Mouse (Mus musculus) liver, embryonic 14.5 days (tissue): ENCODE results near the gene Agap1. TPM values are rescaled to one million over a fixed set of nuclear protein-coding genes. Genes with fewer than 3 reads are reported as not detected.
A peak's percentile ranks its signal among the peaks of the same experiment; 100 is the strongest.

Experiments used
- ATAC-seq: fragments of 200-750 bp; cut with Nextera tagmentation; 2 replicates; pipeline ENCODE4 v1.8.0; 2017; ENCODE audit warnings: moderate number of reproducible peaks, mild to moderate bottlenecking, moderate library complexity; ENCODE audit not compliant: insufficient read depth
- DNase-seq, 3 experiments: peaks; one replicate each; pipeline ENCODE4 v3.0.0-alpha.2; 2012 to 2013; ENCODE audit warnings: low read depth in 3 of 3, low spot score in 3 of 3
- H3K27ac ChIP-seq: fragments of 300-500 bp; sonication (generic); 2 replicates; pipeline ENCODE4 v1.5.1; 2014; ENCODE audit warnings: moderate library complexity, mild to moderate bottlenecking, control low read depth, inconsistent platforms
- H3K27me3 ChIP-seq: fragments of 300-500 bp; sonication (generic); 2 replicates; pipeline ENCODE4 v1.6.1; 2014; ENCODE audit warnings: mild to moderate bottlenecking, low read length, moderate library complexity; ENCODE audit not compliant: control insufficient read depth, insufficient read depth
- H3K36me3 ChIP-seq: fragments of 300-500 bp; sonication (generic); replicated peaks from 2 replicates; pipeline ENCODE4 v1.6.1; 2014; ENCODE audit warnings: low read depth; ENCODE audit not compliant: control insufficient read depth, insufficient read depth
- H3K4me1 ChIP-seq, 2 experiments: fragments of 200-500 bp in 1 of 2; fragments of 300-500 bp in 1 of 2; sonication (generic) in 1 of 2; replicated peaks; 2 replicates each; pipeline ENCODE4 v1.6.1; 2012 to 2014; ENCODE audit warnings: antibody characterized with exemption in 1 of 2, inconsistent platforms in 1 of 2, low read length in 1 of 2; ENCODE audit not compliant: control insufficient read depth in 2 of 2, insufficient read depth in 2 of 2
- H3K4me2 ChIP-seq: fragments of 300-500 bp; sonication (generic); 2 replicates; pipeline ENCODE4 v1.6.1; 2014; ENCODE audit warnings: low read depth, mild to moderate bottlenecking, control low read depth, moderate library complexity
- H3K4me3 ChIP-seq, 2 experiments: fragments of 200-500 bp in 1 of 2; fragments of 300-500 bp in 1 of 2; sonication (generic) in 1 of 2; 2 replicates each; pipeline ENCODE4 v1.5.1; 2012 to 2014; ENCODE audit warnings: low read depth in 2 of 2, low read length in 2 of 2, mild to moderate bottlenecking in 2 of 2, control low read depth in 1 of 2, inconsistent platforms in 1 of 2, moderate library complexity in 1 of 2; ENCODE audit not compliant: insufficient read depth in 1 of 2
- H3K9ac ChIP-seq: fragments of 300-500 bp; sonication (generic); replicated peaks from 2 replicates; pipeline ENCODE4 v1.6.1; 2014; ENCODE audit warnings: mild to moderate bottlenecking, control low read depth, moderate library complexity
- H3K9me3 ChIP-seq: fragments of 300-500 bp; sonication (generic); 2 replicates; pipeline ENCODE4 v1.6.1; 2016; ENCODE audit warnings: low read length, mixed read lengths; ENCODE audit not compliant: control insufficient read depth
- CTCF ChIP-seq: IDR thresholded peaks from 2 replicates; pipeline ENCODE4 v1.5.1; 2016; ENCODE audit warnings: antibody characterized with exemption, low read depth, control low read depth
- EP300 ChIP-seq: IDR thresholded peaks from 2 replicates; pipeline ENCODE4 v1.6.1; 2016; ENCODE audit warnings: antibody characterized with exemption, low read depth
- WGBS: fragments of 180-500 bp; shearing (Covaris S2); extraction: QIAGEN DNeasy Blood & Tissue Kit; methylation state at CpG from one replicate; pipeline ENCODE4 v1.1.7; 2014; ENCODE audit not compliant: insufficient replicate concordance; 5-methylcytosine and 5-hydroxymethylcytosine counted together
- polyA plus RNA-seq, 2 experiments: library from polyadenylated mRNA; depleted of rRNA in 1 of 2; stranded (reverse) in 1 of 2; unstranded in 1 of 2; fragments of >200 nt; fragmentation: Nextera tagmentation in 1 of 2; extraction: Ambion mirVana in 1 of 2; gene quantifications; 2 replicates each; pipeline versions ENCODE4 v1.2.1 to v1.2.3; 2012 to 2014

Gene Agap1
- polyA plus RNA-seq, 2 experiments = 1.1 TPM

GRCm38 (mm10) chr1:89660804-89661203 is 206.2 kb downstream of the Agap1 start:
- ATAC-seq = no peak
- Histone ChIP-seq H3K36me3 (no peaks in the 10 kb centered on the region), H3K9ac (no peak overlapping the region), H3K27me3 (no peaks in the 10 kb centered on the region), H3K4me3 (no peak overlapping the region), H3K9me3 (no peaks in the 10 kb centered on the region), H3K27ac (no peak overlapping the region), H3K4me1 (no peaks in the 10 kb centered on the region), H3K4me2 (no peak overlapping the region)
- TF ChIP-seq EP300 (no peak), CTCF (no peak)
- DNase-seq = no peak
- 32% methylated on average over 4 of the region's 4 CpGs for WGBS

GRCm38 (mm10) chr1:89666154-89666553 is 211.5 kb downstream of the Agap1 start:
- Histone ChIP-seq H3K27ac (no peak overlapping the region), H3K4me1 (no peaks in the 10 kb centered on the region), H3K9ac (no peak overlapping the region), H3K4me2 (no peak overlapping the region), H3K4me3 (no peak overlapping the region), H3K27me3 (no peaks in the 10 kb centered on the region), H3K36me3 (no peaks in the 10 kb centered on the region), H3K9me3 (no peaks in the 10 kb centered on the region)
- TF ChIP-seq CTCF = no peak
- no peak for TF ChIP-seq EP300
- WGBS = 41% methylated on average over 5 of the region's 5 CpGs
- 0 out of 2 replicates have a peak, but pooled peaks have one; percentile 18 for ATAC-seq
- no peak for DNase-seq

- H3K27me3 ChIP-seq = no peaks in the 10 kb centered on the region
- no peak for ATAC-seq
- no peak for DNase-seq
- no peak overlapping the region for H3K9ac ChIP-seq
- no peak overlapping the region for H3K4me3 ChIP-seq
- TF ChIP-seq EP300 (no peak), CTCF (no peak)
- H3K4me2 ChIP-seq = no peak overlapping the region
- H3K9me3 ChIP-seq = no peaks in the 10 kb centered on the region
- no peak overlapping the region for H3K27ac ChIP-seq
- whole genome bisulfite sequencing = 69% methylated on average over 7 of the region's 7 CpGs
- no peaks in the 10 kb centered on the region for H3K4me1 ChIP-seq
- no peaks in the 10 kb centered on the region for H3K36me3 ChIP-seq
Observed at GRCm38 (mm10) chr1:89667387-89667786, 212.8 kb downstream of the Agap1 start.

GRCm38 (mm10) chr1:89668635-89669034 is 214.0 kb downstream of the Agap1 start:
- TF ChIP-seq EP300 (no peak), CTCF (no peak)
- Histone ChIP-seq H3K9ac (no peak overlapping the region), H3K4me1 (no peaks in the 10 kb centered on the region), H3K27me3 (no peaks in the 10 kb centered on the region), H3K4me2 (no peak overlapping the region), H3K36me3 (no peaks in the 10 kb centered on the region), H3K9me3 (no peaks in the 10 kb centered on the region), H3K27ac (no peak overlapping the region), H3K4me3 (no peak overlapping the region)
- WGBS = 69% methylated on average over 9 of the region's 9 CpGs
- no peak for DNase-seq
- ATAC-seq = no peak

GRCm38 (mm10) chr1:89671110-89671787 is 216.6 kb downstream of the Agap1 start:
- ATAC-seq (no peak), DNase-seq (no peak)
- TF ChIP-seq EP300 (no peak), CTCF (no peak)
- H3K27ac ChIP-seq = no peak overlapping the region
- no peaks in the 10 kb centered on the region for H3K4me1 ChIP-seq
- 82% methylated on average over 26 of the region's 26 CpGs for WGBS
- no peaks in the 10 kb centered on the region for H3K36me3 ChIP-seq
- H3K9me3 ChIP-seq = no peaks in the 10 kb centered on the region
- no peak overlapping the region for H3K9ac ChIP-seq
- no peak overlapping the region for H3K4me3 ChIP-seq
- no peak overlapping the region for H3K4me2 ChIP-seq
- H3K27me3 ChIP-seq = no peaks in the 10 kb centered on the region
